Mouse (Mus musculus) liver, postnatal 0 days (tissue): Measurements from ENCODE around the gene Mapk11.

Experiments
- CTCF ChIP-seq: sonication (generic); IDR thresholded peaks from 2 replicates; pipeline ENCODE4 v1.5.1; 2016; ENCODE audit warnings: antibody characterized with exemption, low read depth
- EP300 ChIP-seq: IDR thresholded peaks from 2 replicates; pipeline ENCODE4 v1.6.1; 2016; ENCODE audit warnings: antibody characterized with exemption, low read depth, mild to moderate bottlenecking

DNA sequence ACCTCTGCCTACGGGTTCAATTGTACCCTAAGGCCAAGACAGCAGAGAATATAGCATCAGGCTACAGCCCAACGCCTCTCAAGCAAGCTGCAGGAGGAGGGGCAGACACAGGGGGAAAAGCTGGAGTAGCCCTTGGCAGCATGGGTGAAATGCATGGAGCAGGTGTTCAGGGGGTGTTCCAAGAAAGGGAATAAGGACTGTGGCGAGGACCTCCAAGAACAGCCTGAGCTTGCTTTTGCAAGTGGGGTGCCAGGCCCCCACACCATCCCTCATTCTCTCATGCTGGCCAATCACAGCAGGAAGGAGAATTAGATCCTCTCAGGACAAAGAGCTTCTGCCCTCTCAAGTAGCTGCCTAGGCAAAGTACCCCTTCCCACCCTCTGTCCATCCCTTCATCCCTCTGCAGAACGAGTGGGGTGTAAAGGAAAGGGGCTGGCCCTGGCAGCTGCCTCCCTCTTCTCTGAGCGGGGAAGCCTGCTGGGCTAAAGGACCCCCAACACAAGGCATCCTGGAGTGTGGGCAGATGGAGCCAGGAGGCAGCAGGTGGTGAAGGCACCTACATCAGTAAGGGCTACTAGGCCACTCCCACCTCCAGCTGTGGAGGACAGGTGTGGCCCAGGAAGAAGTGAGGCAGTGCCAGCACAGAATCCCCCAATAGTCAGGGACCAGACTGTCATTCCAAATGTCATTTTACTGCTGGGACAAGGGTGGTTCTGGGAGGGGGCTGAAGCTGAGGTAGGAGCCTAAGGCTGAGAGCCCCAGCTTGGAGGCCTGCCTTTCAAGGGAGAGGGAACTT, 34.9 kb upstream of the Mapk11 start:
- TF ChIP-seq EP300: no peak
- no peak for TF ChIP-seq CTCF
